Mouse (Mus musculus) left cerebral cortex, postnatal 4 days (tissue): Measurements from ENCODE around the gene Ell3. TPM values are rescaled to one million over a fixed set of nuclear protein-coding genes. Genes with fewer than 3 reads are reported as not detected.
A peak's percentile ranks its signal among the peaks of the same experiment; 100 is the strongest.
"Not testable (repeated sequence)": the region's sequence is repeated elsewhere in the genome, so short reads cannot be mapped to it uniquely, and the experiment has no call there.

ENCODE experiments used
- DNase-seq: peaks from one replicate; pipeline ENCODE4 v3.0.0-alpha.2; 2022
- intact Hi-C: fragments of 180-260 bp; cut with DNase I; formaldehyde crosslinking; loops from one replicate; pipeline ENCODE4 v1.15.1; 2025
- total RNA-seq, 2 experiments: library from RNA; stranded (reverse); gene quantifications; 2 replicates each; pipeline ENCODE4 v1.2.3; 2021

Ell3 gene
- total RNA-seq, result not detected

DNA sequence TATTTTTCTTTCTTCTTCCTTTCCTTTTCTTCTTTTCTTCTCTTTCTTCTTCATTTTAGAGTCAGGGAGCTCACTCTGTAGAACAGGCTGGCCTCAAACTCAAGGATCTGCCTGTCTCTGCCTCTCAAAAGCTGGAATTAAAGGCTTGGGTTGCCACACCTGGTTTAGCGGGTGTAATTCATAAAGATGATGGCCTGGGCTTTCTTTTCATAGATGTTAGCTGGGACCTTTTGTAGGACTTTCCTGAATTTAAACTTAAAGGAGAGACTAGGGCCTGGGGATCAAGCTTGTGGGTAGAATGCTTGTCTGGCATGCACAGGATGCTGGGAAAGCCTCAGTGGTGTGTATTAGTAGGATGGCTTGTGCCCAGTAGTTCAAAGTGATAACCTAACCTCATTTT, at the start of gene Ell3:
TSS of gene Ell3 (minus strand) at position 101 of the 400 bp plus-strand sequence.
- DNase-seq, result no peak
- intact Hi-C loops, result no loop called here

- DNase-seq, result not testable (repeated sequence)
These were observed 40.3 kb upstream of the Ell3 start for GRCm38 (mm10) chr2:121484403-121484802.

DNA sequence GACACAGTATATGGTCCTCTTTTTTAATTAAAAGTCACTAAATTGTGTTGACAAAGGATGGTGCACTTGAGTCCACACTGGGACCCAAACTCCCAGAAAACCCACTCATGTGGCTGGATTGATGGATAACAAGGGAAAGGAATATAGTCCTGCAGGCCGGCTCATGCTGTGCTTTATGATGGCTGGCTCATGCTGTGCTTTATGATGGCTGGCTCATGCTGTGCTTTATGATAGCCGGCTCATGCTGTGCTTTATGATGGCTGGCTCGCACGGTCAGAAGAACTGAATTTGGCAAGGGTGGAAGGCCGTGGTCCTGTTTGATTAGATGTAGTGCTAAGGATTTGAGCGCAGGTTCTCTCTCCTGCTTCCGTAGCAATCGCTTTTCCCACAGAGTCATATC, 39.5 kb upstream of the Ell3 start:
- intact Hi-C loops, result no loop called here
- DNase-seq, result no peak

More at GRCm38 (mm10) chr2:121484403-121484802, 40.3 kb upstream of the Ell3 start:
- intact Hi-C loops, result not testable (repeated sequence)

DNA sequence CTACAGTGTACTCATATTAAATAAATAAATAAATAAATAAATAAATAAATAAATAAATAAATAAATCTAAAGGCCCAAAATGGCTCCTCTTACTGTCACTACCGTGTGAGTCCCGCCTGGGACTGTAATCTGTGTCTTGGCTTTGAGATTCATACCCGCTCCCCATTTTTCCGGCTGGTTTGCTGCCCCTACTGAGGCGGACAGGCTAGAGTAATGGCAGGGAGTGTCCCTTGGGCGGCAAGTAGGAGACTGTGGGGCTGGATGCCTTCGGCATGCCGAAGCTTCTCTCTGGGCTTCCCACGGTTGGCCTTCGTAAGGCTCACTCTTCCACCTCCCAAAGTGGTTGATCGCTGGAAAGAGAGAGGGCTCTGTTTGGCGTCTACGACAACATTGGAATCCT, 36.8 kb upstream of the Ell3 start:
- DNase-seq, intact Hi-C loops: not testable (repeated sequence)

DNA sequence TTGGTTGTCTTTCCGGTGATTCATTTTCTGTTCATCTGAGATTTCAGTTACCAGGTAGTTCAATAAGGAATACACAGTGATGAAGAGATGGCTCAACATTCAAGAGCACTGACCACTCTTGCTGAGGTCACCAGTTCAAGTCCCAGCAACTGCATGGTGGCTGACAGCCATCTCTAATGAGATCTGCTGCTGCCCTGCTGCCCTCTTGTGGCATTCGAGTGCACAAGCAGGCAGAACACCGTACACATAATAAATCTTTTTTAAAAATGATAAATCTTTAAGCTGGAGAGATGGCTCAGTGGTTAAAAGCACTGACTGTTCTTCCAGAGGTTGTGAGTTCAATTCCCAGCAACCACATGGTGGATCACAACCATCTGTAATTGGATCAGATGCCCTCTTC, 36.4 kb upstream of the Ell3 start:
- intact Hi-C loops, result no loop called here
- no peak for DNase-seq

DNA sequence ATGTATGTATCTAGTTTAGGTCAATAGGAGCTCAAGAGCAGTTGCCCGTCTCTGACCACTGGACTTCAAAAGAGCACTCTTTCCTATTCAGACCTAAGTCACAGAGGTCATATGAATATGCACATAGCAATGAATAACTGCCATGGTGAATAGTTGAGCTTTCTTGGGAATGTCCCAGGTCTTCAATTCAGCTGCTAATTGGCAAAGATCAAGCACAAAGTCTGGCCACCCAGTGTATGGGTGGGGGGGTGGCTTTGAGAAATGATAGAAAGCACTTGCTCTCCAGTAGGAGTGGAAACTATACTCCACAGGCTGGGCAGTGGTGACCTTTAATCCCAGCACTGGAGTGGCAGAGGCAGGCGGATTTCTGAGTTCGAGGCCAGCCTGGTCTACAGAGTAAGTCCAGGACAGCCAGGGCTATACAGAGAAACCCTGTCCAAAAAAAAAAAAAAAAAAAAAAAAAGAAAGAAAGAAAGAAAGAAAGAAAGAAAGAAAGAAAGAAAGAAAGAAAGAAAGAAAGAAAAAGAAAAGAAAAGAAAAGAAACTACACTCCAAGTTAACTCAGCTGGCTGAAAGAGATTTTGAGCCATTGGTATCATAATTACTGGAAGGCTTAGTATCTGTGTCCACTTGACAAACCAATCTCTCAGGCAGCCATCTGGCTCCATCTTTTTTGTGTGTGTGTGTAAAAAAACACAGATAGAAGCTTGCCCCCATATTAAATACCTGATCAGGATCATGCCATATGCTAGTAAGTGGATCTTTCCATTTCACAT, 33.6 kb upstream of the Ell3 start:
- intact Hi-C loops, result no loop called here

GRCm38 (mm10) chr2:121475306-121475705, 31.2 kb upstream of the Ell3 start:
- DNase-seq, intact Hi-C loops: not testable (repeated sequence)

More for the DNA sequence above, 33.6 kb upstream of the Ell3 start:
- no peak for DNase-seq

DNA sequence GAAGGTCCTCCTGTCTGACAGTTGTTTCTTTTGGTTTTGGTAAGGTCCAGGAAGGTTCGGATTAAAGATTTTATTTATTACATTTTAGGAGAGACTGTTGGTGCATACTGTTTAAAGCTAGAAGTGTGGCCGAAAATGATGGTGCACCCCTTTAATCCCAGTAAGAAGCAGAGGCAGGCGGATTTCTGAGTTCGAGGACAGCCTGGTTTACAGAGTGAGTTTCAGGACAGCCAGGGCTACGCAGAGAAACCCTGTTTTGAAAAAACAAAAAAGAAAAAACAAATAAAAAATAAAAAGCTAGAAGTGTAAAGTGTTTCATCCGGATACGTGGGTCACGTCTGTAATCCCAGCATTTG, 30.1 kb upstream of the Ell3 start:
- intact Hi-C loops, result no loop called here
- DNase-seq, result no peak

DNA sequence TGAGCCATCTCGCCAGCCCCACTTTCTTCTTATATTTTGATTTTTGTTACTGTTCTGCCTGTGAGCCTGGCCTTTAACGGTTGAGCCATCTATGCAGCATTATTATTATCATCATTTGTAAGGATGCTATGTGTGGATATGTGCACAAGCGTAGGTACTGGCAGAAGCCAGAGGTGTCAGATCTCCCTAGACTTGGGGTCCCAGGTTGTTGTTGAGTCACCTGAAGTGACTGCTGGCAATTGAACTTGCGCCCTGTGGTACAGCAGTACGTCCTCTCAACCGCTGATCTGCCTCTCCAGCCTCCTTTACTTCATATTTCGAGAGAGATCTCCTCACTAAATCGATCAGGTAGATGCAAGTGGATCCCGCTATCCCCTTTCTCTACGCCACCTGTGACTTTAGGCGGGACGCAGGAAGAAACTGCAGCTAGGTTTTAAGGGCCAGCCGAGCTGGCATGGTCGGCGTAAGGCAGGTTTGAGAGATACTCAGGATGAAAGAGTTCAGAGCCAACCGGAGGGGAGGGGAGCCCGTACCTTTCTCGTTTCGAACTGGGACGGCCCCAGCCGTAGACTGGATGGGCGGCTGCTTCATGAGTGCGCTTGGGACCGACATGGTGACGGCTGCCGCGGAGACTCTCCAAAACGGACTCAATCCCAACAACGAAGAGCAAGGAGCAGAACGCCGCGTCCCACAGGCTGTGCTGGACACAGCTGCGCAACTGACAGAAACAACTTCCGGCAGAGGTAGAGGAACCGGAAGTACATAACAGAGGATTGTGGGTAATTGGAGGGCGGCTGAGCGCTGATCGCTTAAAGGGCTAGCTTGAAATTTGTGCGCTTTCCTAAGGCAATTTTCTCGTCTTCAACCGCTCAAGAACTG, 29.5 kb upstream of the Ell3 start, which contains the start of gene Mfap1b:
TSS of gene Mfap1b (minus strand) at position 767 of the 879 bp plus-strand sequence.
- peak; percentile 77 for DNase-seq
- intact Hi-C loops, result not testable (repeated sequence)

GRCm38 (mm10) chr2:121472783-121473182, 28.7 kb upstream of the Ell3 start:
- DNase-seq, intact Hi-C loops: not testable (repeated sequence)

GRCm38 (mm10) chr2:121468982-121469381, 24.9 kb upstream of the Ell3 start:
- DNase-seq, intact Hi-C loops: not testable (repeated sequence)

DNA sequence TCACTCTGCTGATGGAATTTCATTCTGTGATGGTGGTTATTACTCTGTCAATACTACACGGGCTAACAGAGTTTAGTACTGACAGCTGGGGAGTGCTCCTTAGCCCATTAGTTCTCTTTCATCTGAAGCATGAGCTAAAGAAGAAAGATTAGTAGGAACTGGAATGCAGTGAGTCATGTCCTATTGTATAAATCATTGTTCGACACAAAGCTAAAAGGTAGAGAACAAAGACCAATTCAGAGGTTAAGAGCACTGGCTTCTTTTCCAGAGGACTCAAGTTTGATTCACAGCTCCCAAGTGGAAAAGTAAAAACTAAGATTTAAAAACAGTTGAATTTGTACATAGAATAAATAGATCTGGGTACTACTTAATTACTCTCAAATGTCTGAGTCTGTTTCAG, 16.0 kb upstream of the Ell3 start:
- no peak for DNase-seq
- intact Hi-C loops, result no loop called here

DNA sequence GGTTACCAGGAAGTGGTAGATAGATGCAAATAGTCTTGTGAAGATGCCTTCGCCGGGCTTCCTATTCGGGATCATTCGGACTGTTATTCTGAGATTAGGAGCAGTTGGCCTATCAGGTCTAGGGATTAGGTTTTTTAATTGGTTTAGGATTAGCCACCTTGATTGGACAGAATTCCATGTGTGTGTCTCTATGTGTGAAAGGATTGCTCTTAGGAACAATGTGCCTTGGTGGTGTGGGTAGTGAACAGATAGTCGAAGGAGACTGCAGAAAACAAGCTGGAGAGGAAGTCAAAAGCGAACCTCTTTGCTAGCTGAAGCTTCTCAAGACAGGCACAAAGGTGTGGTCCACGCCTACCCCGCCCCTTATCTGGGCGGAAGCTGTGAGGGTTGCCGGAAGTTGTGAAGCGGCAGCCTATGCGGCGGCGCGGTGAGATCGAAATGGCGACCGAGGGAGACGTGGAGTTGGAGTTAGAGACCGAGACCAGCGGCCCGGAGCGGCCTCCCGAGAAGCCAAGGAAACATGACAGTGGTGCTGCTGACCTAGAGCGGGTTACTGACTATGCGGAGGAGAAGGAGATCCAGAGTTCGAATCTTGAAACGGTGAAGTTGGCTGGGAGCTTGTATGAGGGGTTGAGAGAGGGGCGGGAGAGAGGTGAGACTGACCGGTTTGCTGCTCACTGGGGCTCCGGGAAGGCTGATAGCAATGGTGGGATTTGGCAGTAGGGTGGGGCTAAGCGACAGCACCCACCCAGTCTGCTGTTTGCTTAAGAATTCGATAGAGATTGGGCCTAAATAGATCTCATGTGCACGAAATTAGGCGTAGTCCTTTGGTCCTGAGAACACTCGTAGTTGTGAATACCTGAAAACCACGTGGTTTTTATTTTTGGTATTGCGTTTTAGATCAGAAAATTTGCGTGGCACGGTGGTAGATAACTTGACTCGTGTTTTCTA, 12.9 kb upstream of the Ell3 start, which contains the start of gene Serinc4:
TSS of gene Serinc4 (minus strand) at position 90 of the 951 bp plus-strand sequence.
- peak; percentile 81 for DNase-seq
- intact Hi-C loops, result no loop called here

DNA sequence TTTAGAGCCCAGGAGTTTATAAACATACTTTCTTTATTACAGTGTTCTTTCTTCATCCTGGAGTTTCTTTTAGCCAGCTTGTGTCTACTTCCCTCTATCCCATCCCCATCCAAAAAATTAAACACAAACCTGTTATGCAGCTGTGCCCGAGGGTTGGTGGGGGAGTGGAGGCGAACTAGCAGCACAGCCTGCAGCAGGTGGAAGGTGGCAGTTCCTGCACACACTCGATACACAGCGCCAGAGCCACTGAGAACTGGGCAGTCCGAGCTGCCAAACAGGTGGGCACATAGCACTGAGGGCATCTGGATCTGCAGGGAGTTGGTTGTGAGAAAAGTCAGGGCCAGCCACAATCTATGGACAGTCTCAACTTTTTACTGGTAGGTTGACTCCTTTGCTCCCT, 11.5 kb upstream of the Ell3 start:
- no peak for DNase-seq
- intact Hi-C loops, result no loop called here

- DNase-seq, result no peak
- intact Hi-C loops, result no loop called here
These were observed 9.8 kb upstream of the Ell3 start for GRCm38 (mm10) chr2:121453917-121454316.

DNA sequence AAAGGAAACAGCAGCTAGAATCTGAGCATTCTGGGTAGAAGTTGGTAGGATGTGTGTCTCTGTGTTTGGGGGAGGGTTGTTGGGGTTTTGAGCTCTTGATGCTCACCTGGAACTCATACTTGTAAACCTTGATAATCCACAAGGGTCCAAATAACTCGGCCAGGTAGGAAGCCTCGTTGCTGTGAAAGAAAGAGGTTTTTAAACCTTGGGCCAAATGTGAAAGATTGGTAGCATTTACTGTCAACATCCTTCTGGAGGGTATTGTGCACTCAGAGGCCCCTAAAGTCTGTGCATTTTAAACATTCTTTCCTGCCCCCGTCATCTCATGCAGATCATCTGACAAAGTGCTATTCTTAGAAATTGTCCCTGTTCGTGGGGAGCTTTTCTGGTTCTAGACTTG, 8.9 kb upstream of the Ell3 start, which contains the start of gene Hypk:
TSS of gene Hypk (plus strand) at position 301 of the 400 bp plus-strand sequence.
- intact Hi-C loops, result no loop called here
- DNase-seq, result no peak

- intact Hi-C loops, result no loop called here
These were observed 8.3 kb upstream of the Ell3 start for GRCm38 (mm10) chr2:121452361-121452760.

GRCm38 (mm10) chr2:121450093-121450492, 6.0 kb upstream of the Ell3 start:
- intact Hi-C loops, result no loop called here
- no peak for DNase-seq

More at GRCm38 (mm10) chr2:121452361-121452760, 8.3 kb upstream of the Ell3 start:
- DNase-seq, result no peak

GRCm38 (mm10) chr2:121449545-121450011, 5.5 kb upstream of the Ell3 start:
- intact Hi-C loops, result no loop called here
- DNase-seq, result no peak
